Mouse (Mus musculus): ENCODE results near the gene Susd2. TPM values are rescaled to one million over a fixed set of nuclear protein-coding genes. Genes with fewer than 3 reads are reported as not detected.

The Susd2 gene
- polyA plus RNA-seq, 1 experiment = 0.04 TPM

DNA sequence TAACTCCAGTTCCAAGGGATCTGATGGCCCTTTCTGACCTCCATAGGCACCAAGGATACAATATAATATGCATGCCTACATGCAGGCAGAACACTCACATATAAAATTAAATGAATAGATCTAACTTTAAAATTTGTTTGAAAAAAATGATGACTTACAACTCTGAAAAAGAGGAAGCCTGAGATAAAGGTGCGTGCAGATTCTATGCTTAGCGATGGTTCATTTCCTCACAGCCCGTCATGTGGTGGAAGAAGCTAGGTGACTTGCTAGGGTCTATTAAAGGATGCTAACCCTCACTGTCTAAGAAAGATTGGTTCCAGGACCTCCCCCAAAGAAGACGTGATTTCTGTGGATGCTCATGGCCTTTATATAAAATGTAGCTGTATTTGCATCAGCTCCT, 27.8 kb downstream of the Susd2 start:
- H3K79me3 ChIP-seq (ENCODE audit: low read depth) = no peaks in the 10 kb centered on the region
- no peak overlapping the region for H3K4me3 ChIP-seq (ENCODE audit: insufficient read depth, poor library complexity, severe bottlenecking)
- TF ChIP-seq FOSL1 (IDR thresholded peaks at IDR 0.05; ENCODE audit: insufficient read depth, low read length, poor library complexity, severe bottlenecking) = no peak
- no peak for TF ChIP-seq MYOG (IDR thresholded peaks at IDR 0.05; ENCODE audit: control insufficient read depth, extremely low read depth, insufficient read length)
- TF ChIP-seq MAX (IDR thresholded peaks at IDR 0.05) = no peak
- no peak for TF ChIP-seq CTCF (IDR thresholded peaks at IDR 0.05; ENCODE audit: control insufficient read depth, insufficient read depth, insufficient read length)
- no peak for TF ChIP-seq MYOD1 (IDR thresholded peaks at IDR 0.05; ENCODE audit: control insufficient read depth, insufficient read length, low read depth)
- no peak for TF ChIP-seq USF1 (IDR thresholded peaks at IDR 0.05; ENCODE audit: low read depth)
- no peak for TF ChIP-seq CEBPB (IDR thresholded peaks at IDR 0.05; ENCODE audit: low read depth)
- H3ac ChIP-seq (ENCODE audit: control insufficient read depth, insufficient read length, low read depth) = no peak overlapping the region
- no peaks in the 10 kb centered on the region for H3K79me2 ChIP-seq (ENCODE audit: control insufficient read depth, insufficient read depth)
- H3K27me3 ChIP-seq (ENCODE audit: control insufficient read depth, insufficient read depth, insufficient read length) = peaks cover 4% of the 10 kb centered on the region
- no peaks in the 10 kb centered on the region for H3K36me3 ChIP-seq (ENCODE audit: control insufficient read depth, insufficient read depth)

- TF ChIP-seq USF1 (IDR thresholded peaks at IDR 0.05; ENCODE audit: low read depth) (no peak), MYOG (IDR thresholded peaks at IDR 0.05; ENCODE audit: control insufficient read depth, extremely low read depth, insufficient read length) (no peak), CEBPB (IDR thresholded peaks at IDR 0.05; ENCODE audit: low read depth) (no peak), MYOD1 (IDR thresholded peaks at IDR 0.05; ENCODE audit: control insufficient read depth, insufficient read length, low read depth) (no peak), FOSL1 (IDR thresholded peaks at IDR 0.05; ENCODE audit: insufficient read depth, low read length, poor library complexity, severe bottlenecking) (no peak), MAX (IDR thresholded peaks at IDR 0.05) (no peak), CTCF (IDR thresholded peaks at IDR 0.05; ENCODE audit: control insufficient read depth, insufficient read depth, insufficient read length) (no peak)
- no peaks in the 10 kb centered on the region for H3K79me2 ChIP-seq (ENCODE audit: control insufficient read depth, insufficient read depth)
- no peaks in the 10 kb centered on the region for H3K79me3 ChIP-seq (ENCODE audit: low read depth)
- peaks cover 1% of the 10 kb centered on the region for H3K27me3 ChIP-seq (ENCODE audit: control insufficient read depth, insufficient read depth, insufficient read length)
- H3ac ChIP-seq (ENCODE audit: control insufficient read depth, insufficient read length, low read depth) = no peak overlapping the region
- H3K4me3 ChIP-seq (ENCODE audit: insufficient read depth, poor library complexity, severe bottlenecking) = no peak overlapping the region
- H3K36me3 ChIP-seq (ENCODE audit: control insufficient read depth, insufficient read depth) = no peaks in the 10 kb centered on the region
Observed at GRCm38 (mm10) chr10:75610486-75610885, 33.3 kb downstream of the Susd2 start.

GRCm38 (mm10) chr10:75608975-75609374, 34.8 kb downstream of the Susd2 start:
- H3K79me3 ChIP-seq (ENCODE audit: low read depth) = no peaks in the 10 kb centered on the region
- H3ac ChIP-seq (ENCODE audit: control insufficient read depth, insufficient read length, low read depth) = no peak overlapping the region
- no peak overlapping the region for H3K4me3 ChIP-seq (ENCODE audit: insufficient read depth, poor library complexity, severe bottlenecking)
- H3K79me2 ChIP-seq (ENCODE audit: control insufficient read depth, insufficient read depth) = no peaks in the 10 kb centered on the region
- H3K36me3 ChIP-seq (ENCODE audit: control insufficient read depth, insufficient read depth) = no peaks in the 10 kb centered on the region
- TF ChIP-seq FOSL1 (IDR thresholded peaks at IDR 0.05; ENCODE audit: insufficient read depth, low read length, poor library complexity, severe bottlenecking) = no peak
- TF ChIP-seq CEBPB (IDR thresholded peaks at IDR 0.05; ENCODE audit: low read depth) = no peak
- TF ChIP-seq MYOG (IDR thresholded peaks at IDR 0.05; ENCODE audit: control insufficient read depth, extremely low read depth, insufficient read length) = no peak
- no peak for TF ChIP-seq MAX (IDR thresholded peaks at IDR 0.05)
- TF ChIP-seq USF1 (IDR thresholded peaks at IDR 0.05; ENCODE audit: low read depth) = no peak
- TF ChIP-seq CTCF (IDR thresholded peaks at IDR 0.05; ENCODE audit: control insufficient read depth, insufficient read depth, insufficient read length) = no peak
- no peak for TF ChIP-seq MYOD1 (IDR thresholded peaks at IDR 0.05; ENCODE audit: control insufficient read depth, insufficient read length, low read depth)
- H3K27me3 ChIP-seq (ENCODE audit: control insufficient read depth, insufficient read depth, insufficient read length) = no peaks in the 10 kb centered on the region

- Histone ChIP-seq H3K27me3 (ENCODE audit: control insufficient read depth, insufficient read depth, insufficient read length) (peaks cover 7% of the 10 kb centered on the region), H3K79me2 (ENCODE audit: control insufficient read depth, insufficient read depth) (no peaks in the 10 kb centered on the region), H3K4me3 (ENCODE audit: insufficient read depth, poor library complexity, severe bottlenecking) (no peak overlapping the region), H3K79me3 (ENCODE audit: low read depth) (no peaks in the 10 kb centered on the region), H3ac (ENCODE audit: control insufficient read depth, insufficient read length, low read depth) (no peak overlapping the region), H3K36me3 (ENCODE audit: control insufficient read depth, insufficient read depth) (no peaks in the 10 kb centered on the region)
- no peak for TF ChIP-seq USF1 (IDR thresholded peaks at IDR 0.05; ENCODE audit: low read depth)
Observed at GRCm38 (mm10) chr10:75607253-75607652, 36.6 kb downstream of the Susd2 start.

DNA sequence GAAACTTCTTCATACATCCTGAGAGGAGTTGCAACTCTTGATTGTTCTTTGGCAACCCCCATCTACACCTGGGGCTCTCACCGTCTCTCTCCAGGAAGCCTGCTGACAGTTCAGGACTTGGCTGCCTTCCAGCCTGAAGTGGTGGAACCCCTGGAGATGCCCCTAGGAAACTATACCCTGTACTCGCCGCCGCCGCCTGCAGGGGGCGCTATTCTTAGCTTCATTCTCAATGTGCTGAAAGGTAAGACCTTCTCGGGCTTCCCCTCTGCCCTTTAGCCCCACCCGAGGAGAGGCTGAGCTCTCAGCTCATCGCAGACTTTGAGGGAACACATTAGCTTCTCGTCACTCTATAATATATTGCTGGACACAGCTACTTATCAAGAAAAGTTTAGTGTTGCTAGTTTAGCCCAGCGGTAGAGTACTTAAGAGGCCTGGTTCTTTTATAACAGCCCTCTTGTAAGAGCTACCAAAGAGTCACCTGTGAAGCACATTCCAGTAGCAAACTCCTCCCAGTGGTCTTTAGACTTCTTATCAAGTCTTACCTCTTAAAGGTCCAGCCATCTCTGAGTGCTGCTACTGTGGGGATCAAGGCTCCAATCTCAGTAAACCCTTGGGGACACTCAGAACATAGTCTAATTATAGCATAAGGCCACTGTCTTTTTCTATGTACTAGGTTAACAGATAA, 38.5 kb downstream of the Susd2 start:
- Histone ChIP-seq H3K4me3 (ENCODE audit: insufficient read depth, poor library complexity, severe bottlenecking) (no peak overlapping the region), H3K79me3 (ENCODE audit: low read depth) (no peaks in the 10 kb centered on the region), H3K36me3 (ENCODE audit: control insufficient read depth, insufficient read depth) (no peaks in the 10 kb centered on the region), H3K27me3 (ENCODE audit: control insufficient read depth, insufficient read depth, insufficient read length) (peaks cover 7% of the 10 kb centered on the region), H3ac (ENCODE audit: control insufficient read depth, insufficient read length, low read depth) (no peak overlapping the region), H3K79me2 (ENCODE audit: control insufficient read depth, insufficient read depth) (no peaks in the 10 kb centered on the region)
- TF ChIP-seq USF1 (IDR thresholded peaks at IDR 0.05; ENCODE audit: low read depth) (no peak), CTCF (IDR thresholded peaks at IDR 0.05; ENCODE audit: control insufficient read depth, insufficient read depth, insufficient read length) (no peak), MAX (IDR thresholded peaks at IDR 0.05) (no peak), FOSL1 (IDR thresholded peaks at IDR 0.05; ENCODE audit: insufficient read depth, low read length, poor library complexity, severe bottlenecking) (no peak), MYOD1 (IDR thresholded peaks at IDR 0.05; ENCODE audit: control insufficient read depth, insufficient read length, low read depth) (no peak)

GRCm38 (mm10) chr10:75600189-75600730, 43.5 kb downstream of the Susd2 start:
- no peaks in the 10 kb centered on the region for H3K36me3 ChIP-seq (ENCODE audit: control insufficient read depth, insufficient read depth)
- no peaks in the 10 kb centered on the region for H3K79me3 ChIP-seq (ENCODE audit: low read depth)
- TF ChIP-seq FOSL1 (IDR thresholded peaks at IDR 0.05; ENCODE audit: insufficient read depth, low read length, poor library complexity, severe bottlenecking) (no peak), CTCF (IDR thresholded peaks at IDR 0.05; ENCODE audit: control insufficient read depth, insufficient read depth, insufficient read length) (no peak), MYOG (IDR thresholded peaks at IDR 0.05; ENCODE audit: control insufficient read depth, extremely low read depth, insufficient read length) (no peak), CEBPB (IDR thresholded peaks at IDR 0.05; ENCODE audit: low read depth) (no peak), MAX (IDR thresholded peaks at IDR 0.05) (no peak), MYOD1 (IDR thresholded peaks at IDR 0.05; ENCODE audit: control insufficient read depth, insufficient read length, low read depth) (no peak), USF1 (IDR thresholded peaks at IDR 0.05; ENCODE audit: low read depth) (no peak)
- no peak overlapping the region for H3ac ChIP-seq (ENCODE audit: control insufficient read depth, insufficient read length, low read depth)
- no peak overlapping the region for H3K4me3 ChIP-seq (ENCODE audit: insufficient read depth, poor library complexity, severe bottlenecking)
- H3K79me2 ChIP-seq (ENCODE audit: control insufficient read depth, insufficient read depth) = no peaks in the 10 kb centered on the region
- H3K27me3 ChIP-seq (ENCODE audit: control insufficient read depth, insufficient read depth, insufficient read length) = peaks cover 7% of the 10 kb centered on the region
